Mouse (Mus musculus) neural tube, embryonic 11.5 days (tissue): Measurements from ENCODE around the gene Clec16a. TPM values are rescaled to one million over a fixed set of nuclear protein-coding genes. Genes with fewer than 3 reads are reported as not detected.

ENCODE experiments used
- ATAC-seq: fragments of 200-750 bp; cut with Nextera tagmentation; 2 replicates; pipeline ENCODE4 v1.8.0; 2017; ENCODE audit warnings: moderate number of reproducible peaks, mild to moderate bottlenecking, moderate TSS enrichment, moderate library complexity; ENCODE audit not compliant: insufficient read depth, low FRiP score, low TSS enrichment
- DNase-seq: peaks from one replicate; pipeline ENCODE4 v3.0.0-alpha.2; 2015; ENCODE audit warnings: low spot score
- H3K27ac ChIP-seq: fragments of 300-500 bp; sonication (generic); 2 replicates; pipeline ENCODE4 v1.5.1; 2014; ENCODE audit warnings: low read depth, mild to moderate bottlenecking, low read length
- H3K27me3 ChIP-seq: fragments of 300-500 bp; sonication (generic); 2 replicates; pipeline ENCODE4 v1.6.1; 2014; ENCODE audit warnings: mild to moderate bottlenecking, low read length, mixed read lengths; ENCODE audit not compliant: control insufficient read depth, insufficient read depth
- H3K36me3 ChIP-seq: fragments of 300-500 bp; sonication (generic); 2 replicates; pipeline ENCODE4 v1.6.1; 2014; ENCODE audit warnings: mild to moderate bottlenecking, low read length, moderate library complexity, mixed read lengths; ENCODE audit not compliant: control insufficient read depth, insufficient read depth
- H3K4me1 ChIP-seq: fragments of 300-500 bp; sonication (generic); 2 replicates; pipeline ENCODE4 v1.6.1; 2014; ENCODE audit warnings: low read length, mixed read lengths; ENCODE audit not compliant: control insufficient read depth, insufficient read depth
- H3K4me2 ChIP-seq: fragments of 300-500 bp; sonication (generic); 2 replicates; pipeline ENCODE4 v1.6.1; 2014; ENCODE audit warnings: low read depth, mild to moderate bottlenecking, moderate library complexity
- H3K4me3 ChIP-seq: fragments of 300-500 bp; sonication (generic); 2 replicates; pipeline ENCODE4 v1.5.1; 2014; ENCODE audit warnings: low read depth, low read length
- H3K9ac ChIP-seq: fragments of 300-500 bp; sonication (generic); 2 replicates; pipeline ENCODE4 v1.6.1; 2014; ENCODE audit warnings: mild to moderate bottlenecking, low read length
- H3K9me3 ChIP-seq: fragments of 300-500 bp; sonication (generic); 2 replicates; pipeline ENCODE4 v1.6.1; 2016; ENCODE audit warnings: low read length; ENCODE audit not compliant: control insufficient read depth
- WGBS: fragments of 180-500 bp; shearing (Covaris S2); extraction: QIAGEN DNeasy Blood & Tissue Kit; methylation state at CpG from one replicate; pipeline ENCODE4 v1.1.7; 2014; 5-methylcytosine and 5-hydroxymethylcytosine counted together
- polyA plus RNA-seq: library from polyadenylated mRNA; unstranded; fragments of >200 nt; fragmentation: Nextera tagmentation; extraction: Ambion mirVana; gene quantifications from 2 replicates; pipeline ENCODE4 v1.2.1, GENCODE M21; 2014

The Clec16a gene
- polyA plus RNA-seq, 1 experiment from 2014 or later = 44.0 TPM

- ATAC-seq (no peak), DNase-seq (no peak)
- H3K4me3 ChIP-seq = no peak overlapping the region
- 68% methylated on average over 6 of the region's 6 CpGs for WGBS
- H3K4me2 ChIP-seq = no peak overlapping the region
- no peaks in the 10 kb centered on the region for H3K27me3 ChIP-seq
- H3K4me1 ChIP-seq = no peaks in the 10 kb centered on the region
- no peaks in the 10 kb centered on the region for H3K9me3 ChIP-seq
- H3K27ac ChIP-seq = no peak overlapping the region
- H3K36me3 ChIP-seq = no peaks in the 10 kb centered on the region
- H3K9ac ChIP-seq = no peak overlapping the region
Observed at GRCm38 (mm10) chr16:10620961-10621614, 75.9 kb downstream of the Clec16a start.

DNA sequence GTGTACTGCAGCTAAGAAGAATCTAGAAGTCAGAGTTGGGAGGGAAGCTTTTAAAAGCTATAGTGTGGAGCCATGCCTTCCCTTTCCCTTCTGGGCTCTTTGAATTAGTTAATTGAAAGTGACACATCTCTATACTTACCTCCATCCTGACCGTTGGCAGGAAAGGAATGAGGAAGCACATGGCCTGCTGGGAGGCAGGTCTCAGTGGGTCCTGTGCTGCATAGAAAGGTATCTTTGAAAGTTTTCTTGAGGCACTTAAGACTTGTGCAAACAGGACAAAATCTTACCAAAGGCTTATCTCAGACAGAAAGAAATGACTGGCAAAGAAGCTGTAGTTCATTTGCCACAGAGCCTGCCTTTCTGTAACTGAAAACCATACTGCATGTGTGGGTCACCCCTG is 76.6 kb downstream of the Clec16a start:
- no peak overlapping the region for H3K4me3 ChIP-seq
- WGBS = 83% methylated on average over 1 of the region's 1 CpGs
- ATAC-seq = no peak
- no peak overlapping the region for H3K27ac ChIP-seq
- no peak overlapping the region for H3K9ac ChIP-seq
- no peaks in the 10 kb centered on the region for H3K27me3 ChIP-seq
- no peaks in the 10 kb centered on the region for H3K4me1 ChIP-seq
- no peaks in the 10 kb centered on the region for H3K36me3 ChIP-seq
- DNase-seq = no peak
- no peaks in the 10 kb centered on the region for H3K9me3 ChIP-seq
- H3K4me2 ChIP-seq = no peak overlapping the region

GRCm38 (mm10) chr16:10626116-10626515 is 81.0 kb downstream of the Clec16a start:
- DNase-seq = no peak
- no peaks in the 10 kb centered on the region for H3K36me3 ChIP-seq

DNA sequence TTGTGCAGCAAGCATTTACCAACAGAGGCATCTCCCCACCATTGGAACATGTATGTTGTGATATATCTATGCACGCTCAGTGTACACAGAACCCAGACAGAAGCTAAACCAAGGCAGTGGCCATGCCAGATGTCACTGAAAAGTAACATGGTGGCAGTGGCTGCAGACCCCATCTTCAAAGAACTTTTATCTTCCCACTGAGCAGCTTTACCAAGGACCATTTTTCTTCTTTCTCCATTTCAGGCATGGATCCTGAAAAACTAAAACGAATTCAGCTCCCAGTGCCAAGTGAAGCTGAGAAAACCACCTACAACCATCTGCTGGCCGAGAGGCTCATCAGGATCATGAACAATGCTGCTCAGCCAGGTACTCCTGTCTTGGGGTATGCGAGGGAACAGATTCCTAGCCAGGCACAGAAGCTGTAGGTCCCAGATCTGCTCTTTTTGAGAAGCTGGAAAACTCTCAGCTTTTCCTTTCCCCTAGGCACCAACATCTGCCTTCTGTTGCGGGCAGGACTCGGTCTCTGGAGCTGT is 82.1 kb downstream of the Clec16a start:
- DNase-seq (no peak), ATAC-seq (no peak)
- Histone ChIP-seq H3K27ac (no peak overlapping the region), H3K9ac (no peak overlapping the region), H3K27me3 (no peaks in the 10 kb centered on the region), H3K9me3 (no peaks in the 10 kb centered on the region), H3K4me2 (no peak overlapping the region), H3K36me3 (no peaks in the 10 kb centered on the region), H3K4me1 (no peaks in the 10 kb centered on the region), H3K4me3 (no peak overlapping the region)
- 94% methylated on average over 6 of the region's 6 CpGs for WGBS

More at GRCm38 (mm10) chr16:10626116-10626515, 81.0 kb downstream of the Clec16a start:
- Histone ChIP-seq H3K9me3 (no peaks in the 10 kb centered on the region), H3K27ac (no peak overlapping the region), H3K27me3 (no peaks in the 10 kb centered on the region), H3K4me2 (no peak overlapping the region), H3K4me3 (no peak overlapping the region), H3K4me1 (no peaks in the 10 kb centered on the region), H3K9ac (no peak overlapping the region)
- WGBS = 88% methylated on average over 1 of the region's 1 CpGs
- no peak for ATAC-seq

- H3K9ac ChIP-seq = no peak overlapping the region
- no peak overlapping the region for H3K27ac ChIP-seq
- H3K4me1 ChIP-seq = no peaks in the 10 kb centered on the region
- H3K9me3 ChIP-seq = no peaks in the 10 kb centered on the region
- H3K4me2 ChIP-seq = no peak overlapping the region
- WGBS = 88% methylated on average over 4 of the region's 4 CpGs
- no peaks in the 10 kb centered on the region for H3K27me3 ChIP-seq
- no peak for DNase-seq
- no peaks in the 10 kb centered on the region for H3K36me3 ChIP-seq
- H3K4me3 ChIP-seq = no peak overlapping the region
- ATAC-seq = no peak
Observed at GRCm38 (mm10) chr16:10628030-10628555, 83.0 kb downstream of the Clec16a start.

DNA sequence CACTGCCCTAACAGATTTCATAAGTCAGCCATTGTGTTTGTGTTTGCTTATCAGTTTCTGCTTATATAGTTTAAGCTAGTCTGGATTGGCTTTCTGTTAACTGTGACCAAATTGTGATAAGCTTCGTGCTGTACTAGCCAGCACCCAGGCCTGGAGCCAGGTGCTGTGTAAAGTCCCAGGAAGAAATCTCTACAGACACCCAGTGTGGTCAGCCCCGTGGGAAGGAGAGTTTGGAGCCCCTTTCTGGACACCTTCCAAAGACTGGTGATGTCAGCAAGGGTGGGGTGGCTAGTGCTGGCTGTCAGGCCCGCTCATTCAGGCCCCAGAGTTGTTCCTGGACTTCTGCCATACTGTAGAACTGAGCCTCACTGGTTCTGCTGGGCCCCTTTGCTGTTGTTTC is 83.8 kb downstream of the Clec16a start:
- H3K4me1 ChIP-seq = no peaks in the 10 kb centered on the region
- no peak overlapping the region for H3K4me3 ChIP-seq
- no peak overlapping the region for H3K9ac ChIP-seq
- WGBS = 87% methylated on average over 3 of the region's 3 CpGs
- DNase-seq (no peak), ATAC-seq (no peak)
- no peaks in the 10 kb centered on the region for H3K27me3 ChIP-seq
- H3K9me3 ChIP-seq = no peaks in the 10 kb centered on the region
- no peak overlapping the region for H3K4me2 ChIP-seq
- no peaks in the 10 kb centered on the region for H3K36me3 ChIP-seq
- H3K27ac ChIP-seq = no peak overlapping the region

- WGBS = 92% methylated on average over 3 of the region's 3 CpGs
- ATAC-seq = no peak
- H3K9ac ChIP-seq = no peak overlapping the region
- no peak overlapping the region for H3K27ac ChIP-seq
- no peak overlapping the region for H3K4me2 ChIP-seq
- no peaks in the 10 kb centered on the region for H3K36me3 ChIP-seq
- H3K9me3 ChIP-seq = no peaks in the 10 kb centered on the region
- no peaks in the 10 kb centered on the region for H3K27me3 ChIP-seq
- DNase-seq = no peak
- H3K4me3 ChIP-seq = no peak overlapping the region
- no peaks in the 10 kb centered on the region for H3K4me1 ChIP-seq
Observed at GRCm38 (mm10) chr16:10629361-10629760, 84.2 kb downstream of the Clec16a start.

- H3K27ac ChIP-seq = no peak overlapping the region
- WGBS = 76% methylated on average over 3 of the region's 3 CpGs
- DNase-seq (no peak), ATAC-seq (no peak)
- H3K4me3 ChIP-seq = no peak overlapping the region
- no peak overlapping the region for H3K4me2 ChIP-seq
- H3K27me3 ChIP-seq = no peaks in the 10 kb centered on the region
- no peaks in the 10 kb centered on the region for H3K9me3 ChIP-seq
- no peaks in the 10 kb centered on the region for H3K4me1 ChIP-seq
- H3K36me3 ChIP-seq = no peaks in the 10 kb centered on the region
- H3K9ac ChIP-seq = no peak overlapping the region
Observed at GRCm38 (mm10) chr16:10634940-10635339, 89.8 kb downstream of the Clec16a start.

DNA sequence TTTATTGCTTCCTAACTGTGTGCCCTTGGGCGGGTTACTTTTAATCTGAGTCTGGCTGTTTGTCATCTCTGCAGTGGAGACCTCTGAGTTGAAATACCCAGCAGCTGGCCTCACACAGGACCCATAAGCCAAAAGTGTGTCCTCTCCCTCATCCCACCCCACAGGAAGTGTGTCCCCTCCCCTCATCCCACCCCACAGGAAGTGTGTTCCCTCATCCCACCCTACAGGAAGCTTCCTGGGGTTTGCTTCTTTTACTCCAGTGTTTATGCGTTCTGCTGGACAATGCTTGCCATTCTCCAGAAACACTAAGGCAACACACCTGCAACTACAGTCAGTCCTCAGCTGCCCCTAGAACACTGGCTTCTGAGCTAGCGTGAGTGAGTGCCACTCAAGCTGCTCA is 92.8 kb downstream of the Clec16a start:
- Histone ChIP-seq H3K36me3 (no peaks in the 10 kb centered on the region), H3K9me3 (no peaks in the 10 kb centered on the region), H3K4me3 (no peak overlapping the region), H3K9ac (no peak overlapping the region), H3K4me1 (no peaks in the 10 kb centered on the region), H3K27me3 (no peaks in the 10 kb centered on the region), H3K4me2 (no peak overlapping the region), H3K27ac (no peak overlapping the region)
- 49% methylated on average over 3 of the region's 3 CpGs for WGBS
- no peak for ATAC-seq
- DNase-seq = no peak
